Mouse (Mus musculus): ENCODE data around the gene Fancd2os. TPM values are rescaled to one million over a fixed set of nuclear protein-coding genes. Genes with fewer than 3 reads are reported as not detected.

Fancd2os gene
- polyA plus RNA-seq, 1 experiment from 2014 or later: not detected

- peak within 1 kb of the TSS; percentile 42; the same call in 1 of the 2 replicates for H3K9ac ChIP-seq (replicated peaks; ENCODE audit: low read depth, low read length)
- WGBS: 8% methylated on average over 37 of the region's 37 CpGs
- H3K36me3 ChIP-seq (ENCODE audit: control insufficient read depth, insufficient read depth, low read length): no peaks in the 10 kb centered on the region
- no peaks in the 10 kb centered on the region; the same call in 1 of the 2 replicates for H3K4me1 ChIP-seq (ENCODE audit: control insufficient read depth, insufficient read depth, low read length)
- peak within 1 kb of the TSS; percentile 53 for H3K4me2 ChIP-seq (ENCODE audit: low read depth, low read length)
- H3K27ac ChIP-seq (ENCODE audit: low read depth, low read length): no peak within 1 kb of the TSS
- no peaks in the 10 kb centered on the region for H3K27me3 ChIP-seq (ENCODE audit: control insufficient read depth, insufficient read depth, low read length)
- H3K9me3 ChIP-seq (ENCODE audit: control insufficient read depth, low read length): no peaks in the 10 kb centered on the region
- ATAC-seq (ENCODE audit: low read depth): peak; percentile 95
- peak within 1 kb of the TSS; percentile 40 for H3K4me3 ChIP-seq (ENCODE audit: low read depth, low read length)
Observed at GRCm38 (mm10) chr6:113638302-113639040, 38.0 kb upstream of the Fancd2os start, which contains the start of gene Irak2. Gene Irak2 (plus strand): TSS chr6:113638467.

- H3K9ac ChIP-seq (replicated peaks; ENCODE audit: low read depth, low read length): no peak overlapping the region
- H3K36me3 ChIP-seq (ENCODE audit: control insufficient read depth, insufficient read depth, low read length): peaks cover 31% of the 10 kb centered on the region
- no peaks in the 10 kb centered on the region for H3K9me3 ChIP-seq (ENCODE audit: control insufficient read depth, low read length)
- H3K27ac ChIP-seq (ENCODE audit: low read depth, low read length): no peak overlapping the region
- no peaks in the 10 kb centered on the region for H3K4me1 ChIP-seq (ENCODE audit: control insufficient read depth, insufficient read depth, low read length)
- no peak overlapping the region for H3K4me2 ChIP-seq (ENCODE audit: low read depth, low read length)
- no peak overlapping the region for H3K4me3 ChIP-seq (ENCODE audit: low read depth, low read length)
- no peaks in the 10 kb centered on the region for H3K27me3 ChIP-seq (ENCODE audit: control insufficient read depth, insufficient read depth, low read length)
- WGBS: 93% methylated on average over 4 of the region's 4 CpGs
- ATAC-seq (ENCODE audit: low read depth): no peak
Observed at GRCm38 (mm10) chr6:113632863-113633262, 32.3 kb upstream of the Fancd2os start.

- peaks cover 8% of the 10 kb centered on the region for H3K4me1 ChIP-seq (ENCODE audit: control insufficient read depth, insufficient read depth, low read length)
- no peak overlapping the region for H3K4me3 ChIP-seq (ENCODE audit: low read depth, low read length)
- WGBS: 84% methylated on average over 5 of the region's 5 CpGs
- H3K36me3 ChIP-seq (ENCODE audit: control insufficient read depth, insufficient read depth, low read length): peaks cover 34% of the 10 kb centered on the region
- no peak overlapping the region for H3K27ac ChIP-seq (ENCODE audit: low read depth, low read length)
- H3K9ac ChIP-seq (replicated peaks; ENCODE audit: low read depth, low read length): no peak overlapping the region
- no peak overlapping the region for H3K4me2 ChIP-seq (ENCODE audit: low read depth, low read length)
- ATAC-seq (ENCODE audit: low read depth): no peak
- no peaks in the 10 kb centered on the region for H3K27me3 ChIP-seq (ENCODE audit: control insufficient read depth, insufficient read depth, low read length)
- H3K9me3 ChIP-seq (ENCODE audit: control insufficient read depth, low read length): no peaks in the 10 kb centered on the region
Observed at GRCm38 (mm10) chr6:113630322-113630721, 29.8 kb upstream of the Fancd2os start.

- H3K4me3 ChIP-seq (ENCODE audit: low read depth, low read length): peak overlapping the region; percentile 66
- no peak overlapping the region for H3K27ac ChIP-seq (ENCODE audit: low read depth, low read length)
- H3K4me2 ChIP-seq (ENCODE audit: low read depth, low read length): peak overlapping the region; percentile 51
- WGBS: 45% methylated on average over 5 of the region's 5 CpGs
- peak overlapping the region; percentile 78; the same call in 1 of the 2 replicates for H3K9ac ChIP-seq (replicated peaks; ENCODE audit: low read depth, low read length)
- no peaks in the 10 kb centered on the region for H3K27me3 ChIP-seq (ENCODE audit: control insufficient read depth, insufficient read depth, low read length)
- ATAC-seq (ENCODE audit: low read depth): no peak
- peaks cover 15% of the 10 kb centered on the region for H3K4me1 ChIP-seq (ENCODE audit: control insufficient read depth, insufficient read depth, low read length)
- H3K36me3 ChIP-seq (ENCODE audit: control insufficient read depth, insufficient read depth, low read length): peaks cover 20% of the 10 kb centered on the region
- H3K9me3 ChIP-seq (ENCODE audit: control insufficient read depth, low read length): no peaks in the 10 kb centered on the region
Observed at GRCm38 (mm10) chr6:113624989-113625770, 24.7 kb upstream of the Fancd2os start.

- Histone ChIP-seq H3K27ac (ENCODE audit: low read depth, low read length) (peak within 1 kb of the TSS; percentile 84), H3K9ac (replicated peaks; ENCODE audit: low read depth, low read length) (peak within 1 kb of the TSS; percentile 78), H3K36me3 (ENCODE audit: control insufficient read depth, insufficient read depth, low read length) (peaks cover 12% of the 10 kb centered on the region), H3K9me3 (ENCODE audit: control insufficient read depth, low read length) (no peaks in the 10 kb centered on the region), H3K4me1 (ENCODE audit: control insufficient read depth, insufficient read depth, low read length) (peaks cover 15% of the 10 kb centered on the region), H3K4me2 (ENCODE audit: low read depth, low read length) (peak within 1 kb of the TSS; percentile 51), H3K27me3 (ENCODE audit: control insufficient read depth, insufficient read depth, low read length) (no peaks in the 10 kb centered on the region), H3K4me3 (ENCODE audit: low read depth, low read length) (peak within 1 kb of the TSS; percentile 66)
- under 1% methylated on average over 68 of the region's 76 CpGs for WGBS
- peak; percentile 93 for ATAC-seq (ENCODE audit: low read depth)
Observed at GRCm38 (mm10) chr6:113623941-113624751, 23.6 kb upstream of the Fancd2os start, which contains the start of gene Vhl. Gene Vhl (plus strand): TSS chr6:113623959.

GRCm38 (mm10) chr6:113623386-113623785 lies 22.9 kb upstream of the Fancd2os start:
- 74% methylated on average over 5 of the region's 5 CpGs for WGBS
- peak; percentile 7 for ATAC-seq (ENCODE audit: low read depth)
- H3K27me3 ChIP-seq (ENCODE audit: control insufficient read depth, insufficient read depth, low read length): no peaks in the 10 kb centered on the region
- H3K27ac ChIP-seq (ENCODE audit: low read depth, low read length): peak overlapping the region; percentile 84; the same call in 1 of the 2 replicates
- H3K36me3 ChIP-seq (ENCODE audit: control insufficient read depth, insufficient read depth, low read length): peaks cover 8% of the 10 kb centered on the region
- peak overlapping the region; percentile 66 for H3K4me3 ChIP-seq (ENCODE audit: low read depth, low read length)
- H3K4me2 ChIP-seq (ENCODE audit: low read depth, low read length): peak overlapping the region; percentile 51; the same call in 1 of the 2 replicates
- no peaks in the 10 kb centered on the region for H3K9me3 ChIP-seq (ENCODE audit: control insufficient read depth, low read length)
- no peak overlapping the region; the same call in 1 of the 2 replicates for H3K9ac ChIP-seq (replicated peaks; ENCODE audit: low read depth, low read length)
- peaks cover 15% of the 10 kb centered on the region for H3K4me1 ChIP-seq (ENCODE audit: control insufficient read depth, insufficient read depth, low read length)

GRCm38 (mm10) chr6:113615489-113615888 lies 15.0 kb upstream of the Fancd2os start:
- Histone ChIP-seq H3K9ac (replicated peaks; ENCODE audit: low read depth, low read length) (no peak overlapping the region), H3K27ac (ENCODE audit: low read depth, low read length) (no peak overlapping the region), H3K4me1 (ENCODE audit: control insufficient read depth, insufficient read depth, low read length) (no peaks in the 10 kb centered on the region), H3K36me3 (ENCODE audit: control insufficient read depth, insufficient read depth, low read length) (peaks cover 24% of the 10 kb centered on the region), H3K9me3 (ENCODE audit: control insufficient read depth, low read length) (no peaks in the 10 kb centered on the region), H3K4me3 (ENCODE audit: low read depth, low read length) (no peak overlapping the region), H3K27me3 (ENCODE audit: control insufficient read depth, insufficient read depth, low read length) (no peaks in the 10 kb centered on the region), H3K4me2 (ENCODE audit: low read depth, low read length) (no peak overlapping the region)
- no peak for ATAC-seq (ENCODE audit: low read depth)
- 97% methylated on average over 4 of the region's 4 CpGs for WGBS

- Histone ChIP-seq H3K9ac (replicated peaks; ENCODE audit: low read depth, low read length) (no peak overlapping the region), H3K27me3 (ENCODE audit: control insufficient read depth, insufficient read depth, low read length) (no peaks in the 10 kb centered on the region), H3K4me3 (ENCODE audit: low read depth, low read length) (no peak overlapping the region), H3K9me3 (ENCODE audit: control insufficient read depth, low read length) (no peaks in the 10 kb centered on the region), H3K4me2 (ENCODE audit: low read depth, low read length) (no peak overlapping the region), H3K27ac (ENCODE audit: low read depth, low read length) (no peak overlapping the region), H3K4me1 (ENCODE audit: control insufficient read depth, insufficient read depth, low read length) (no peaks in the 10 kb centered on the region), H3K36me3 (ENCODE audit: control insufficient read depth, insufficient read depth, low read length) (peaks cover 24% of the 10 kb centered on the region)
- no peak for ATAC-seq (ENCODE audit: low read depth)
- whole genome bisulfite sequencing: 96% methylated on average over 8 of the region's 8 CpGs
Observed at GRCm38 (mm10) chr6:113614997-113615396, 14.5 kb upstream of the Fancd2os start.
